Mouse (Mus musculus): Measurements from ENCODE around the gene Nupr1.

Gene Nupr1

DNA sequence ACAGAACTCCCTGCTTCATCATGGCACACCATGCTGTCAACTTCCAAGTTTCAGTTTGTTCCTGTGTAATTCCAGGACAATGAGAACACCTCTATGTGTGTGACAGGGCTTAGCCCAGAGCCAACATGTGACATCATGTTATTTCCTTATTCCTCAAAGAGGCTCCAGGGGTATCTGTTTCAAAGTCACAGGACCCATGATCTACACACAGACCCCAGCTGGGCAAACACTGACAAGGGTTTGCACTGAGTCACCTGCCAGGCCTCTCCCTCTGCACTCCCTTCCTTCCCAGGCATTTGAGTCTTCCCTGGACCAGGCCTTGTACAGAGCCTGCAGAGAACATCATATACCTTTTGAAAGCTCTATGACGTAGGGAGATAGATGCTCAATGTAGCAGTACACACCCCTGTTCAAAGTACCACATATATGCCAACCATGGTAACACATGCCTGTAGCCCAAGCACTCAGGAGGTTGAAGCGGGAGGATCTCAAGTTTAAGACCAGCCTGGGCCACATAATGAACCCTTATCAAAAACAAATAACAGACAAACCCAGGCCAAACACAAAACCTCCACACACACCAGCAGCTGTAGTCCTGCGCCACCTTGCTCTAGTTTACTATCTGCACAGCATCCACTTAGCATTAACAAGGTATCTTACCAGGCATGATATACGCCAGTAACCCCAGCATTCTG lies at the start of gene Nupr1:
Gene Nupr1 (minus strand): TSS at position 38 of the 695 bp plus-strand sequence.
- in situ Hi-C loops (cut with MboI, MseI) = no loop called here

GRCm38 (mm10) chr7:126679683-126680082 lies 49.0 kb upstream of the Nupr1 start:
- in situ Hi-C loops (cut with MboI, MseI) = no loop called here

- in situ Hi-C loops (cut with MboI, MseI) = no loop called here
Measured at GRCm38 (mm10) chr7:126678545-126679341, 48.1 kb upstream of the Nupr1 start.

DNA sequence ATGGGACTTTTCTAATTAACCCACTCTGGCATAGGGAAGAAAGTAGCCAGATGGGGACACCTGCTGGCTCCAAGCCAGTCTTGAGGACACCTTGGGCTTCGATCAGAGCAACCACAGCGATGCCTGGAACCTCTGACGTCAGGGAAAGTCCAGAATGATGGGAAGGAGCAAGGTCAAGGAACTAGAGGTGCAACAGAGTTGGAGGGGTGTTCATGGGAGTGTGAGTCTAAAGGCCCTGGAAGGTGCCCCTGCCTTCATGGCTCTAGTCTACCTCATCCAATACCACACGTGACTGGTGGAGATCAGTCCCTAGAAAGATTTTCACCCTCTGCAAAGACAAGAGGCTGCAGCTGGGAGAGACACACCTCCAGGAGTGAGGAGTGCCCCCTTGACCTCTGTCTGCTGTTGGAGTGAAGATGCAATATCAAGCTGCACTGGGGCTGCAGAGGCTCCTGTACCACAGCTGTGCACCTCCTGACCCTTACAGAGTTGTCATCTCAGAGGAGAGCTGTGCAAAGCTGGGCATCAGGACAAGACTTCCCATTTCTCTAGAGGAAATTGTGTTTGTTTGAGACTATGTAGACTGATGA lies 46.1 kb upstream of the Nupr1 start:
- in situ Hi-C loops (cut with MboI, MseI) = no loop called here

DNA sequence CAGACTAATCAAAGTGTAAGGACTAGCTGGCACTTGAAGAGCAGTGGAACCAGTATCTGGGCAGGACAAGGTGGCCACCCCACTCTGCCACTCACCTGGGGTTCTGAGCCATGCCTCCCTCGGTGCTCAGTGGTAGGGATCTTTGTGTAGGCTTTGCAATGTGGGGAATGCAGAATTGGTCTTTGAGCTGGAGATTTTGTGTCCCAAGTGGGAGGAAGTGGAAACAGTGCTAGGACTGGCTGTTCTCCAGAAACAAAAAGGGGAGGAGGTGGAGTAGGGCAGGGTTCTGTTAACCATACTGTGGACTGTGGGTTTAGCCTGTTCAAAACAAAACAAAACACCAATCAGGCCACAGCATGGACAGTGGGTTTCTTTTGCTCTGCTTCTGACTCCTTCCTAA lies 45.5 kb upstream of the Nupr1 start, which contains the start of gene Sult1a1:
Gene Sult1a1 (minus strand): TSS at position 226 of the 400 bp plus-strand sequence.
- in situ Hi-C loops (cut with MboI, MseI) = no loop called here

GRCm38 (mm10) chr7:126675104-126675503 lies 44.4 kb upstream of the Nupr1 start:
- in situ Hi-C loops (cut with MboI, MseI) = no loop called here

- in situ Hi-C loops (cut with MboI, MseI) = no loop called here
Measured at GRCm38 (mm10) chr7:126672111-126672510, 41.5 kb upstream of the Nupr1 start.

GRCm38 (mm10) chr7:126670152-126670551 lies 39.5 kb upstream of the Nupr1 start:
- in situ Hi-C loops (cut with MboI, MseI) = no loop called here

DNA sequence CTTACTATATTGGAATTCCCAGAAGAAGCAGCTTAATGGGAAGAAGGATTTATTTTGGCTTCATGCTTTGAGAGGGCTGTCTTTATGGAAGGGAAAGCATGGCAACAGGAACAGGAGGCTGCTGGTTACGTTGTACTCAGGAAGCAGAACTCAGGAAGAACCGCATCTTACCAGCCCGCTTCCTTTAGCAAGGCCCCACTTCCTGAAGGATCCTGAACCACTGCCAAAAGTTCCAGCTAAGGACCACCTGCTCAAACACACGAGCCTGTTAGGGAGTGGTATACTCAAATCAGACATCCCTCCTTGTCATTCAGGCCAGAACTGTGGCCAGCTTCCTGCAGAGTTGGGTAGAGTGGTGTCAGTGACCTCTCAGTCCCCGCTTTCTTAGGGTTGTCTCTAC lies 37.8 kb upstream of the Nupr1 start:
- in situ Hi-C loops (cut with MboI, MseI) = no loop called here

DNA sequence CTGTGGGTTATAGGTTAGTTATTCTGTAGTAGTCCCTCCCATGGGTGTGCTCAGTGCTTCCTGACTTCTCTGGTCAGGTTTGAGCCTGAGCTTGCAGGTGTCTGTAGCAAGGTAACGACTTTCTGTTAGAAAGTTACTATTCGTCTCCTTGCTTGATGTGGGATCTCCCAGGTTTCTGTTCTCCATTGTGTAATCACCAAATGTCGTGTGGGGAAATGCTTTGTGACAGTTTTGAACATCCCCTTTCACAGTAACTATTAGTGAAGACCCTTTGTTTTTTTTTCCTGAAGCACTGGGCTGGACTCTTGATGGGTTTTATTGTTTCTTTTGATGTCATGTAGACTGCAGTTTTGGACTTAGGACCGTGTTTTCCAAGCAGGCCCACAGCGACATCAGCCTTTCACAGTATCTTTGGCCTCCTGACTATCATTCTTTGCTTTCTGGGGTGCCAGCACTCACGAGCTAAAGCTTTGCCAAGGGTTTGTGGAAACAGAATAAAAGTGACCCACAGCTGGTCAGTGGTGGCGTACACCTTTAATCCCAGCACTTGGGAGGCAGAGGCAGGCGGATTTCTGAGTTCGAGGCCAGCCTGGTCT lies 36.9 kb upstream of the Nupr1 start:
- in situ Hi-C loops (cut with MboI, MseI) = no loop called here

DNA sequence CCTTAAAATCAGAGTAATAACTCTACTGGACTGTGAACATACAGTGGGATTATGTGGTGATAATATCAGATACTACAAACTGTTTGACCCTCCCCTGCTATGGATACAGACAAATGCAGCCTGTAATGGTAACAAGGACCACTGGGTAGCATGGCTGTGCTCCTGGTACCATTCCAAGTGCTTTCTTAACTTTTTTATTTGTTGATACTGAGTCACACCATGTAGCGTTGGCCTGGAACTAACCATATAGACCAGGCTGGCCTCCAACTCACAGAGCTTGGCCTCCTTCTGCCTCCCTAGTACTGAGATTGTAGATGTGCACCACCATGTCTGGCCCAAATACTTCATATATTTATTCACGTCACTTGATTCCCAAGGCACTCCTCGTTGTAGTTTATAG lies 34.6 kb upstream of the Nupr1 start:
- in situ Hi-C loops (cut with MboI, MseI) = no loop called here

- in situ Hi-C loops (cut with MboI, MseI) = no loop called here
Measured at GRCm38 (mm10) chr7:126663646-126664045, 33.0 kb upstream of the Nupr1 start.

GRCm38 (mm10) chr7:126659771-126660170 lies 29.1 kb upstream of the Nupr1 start:
- in situ Hi-C loops (cut with MboI, MseI) = no loop called here

DNA sequence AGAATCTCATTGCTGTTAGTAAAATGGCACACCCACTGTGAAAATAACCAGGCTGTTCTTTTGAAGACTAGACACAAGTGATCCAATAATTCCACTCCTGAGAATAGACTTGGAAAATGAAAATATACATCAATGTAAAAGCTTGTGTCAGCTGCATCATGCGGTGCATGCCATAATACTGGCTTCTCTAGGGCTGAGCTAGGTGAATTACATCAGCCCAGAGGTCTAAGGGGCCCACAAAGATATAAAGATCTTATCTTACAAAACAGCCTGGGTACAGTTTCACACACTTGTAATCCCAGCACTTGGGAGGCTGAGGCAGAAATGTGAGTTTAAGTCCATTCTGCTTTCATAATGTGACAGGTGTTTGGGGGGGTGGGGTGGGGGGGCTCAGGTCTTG lies 26.9 kb upstream of the Nupr1 start:
- in situ Hi-C loops (cut with MboI, MseI) = no loop called here

DNA sequence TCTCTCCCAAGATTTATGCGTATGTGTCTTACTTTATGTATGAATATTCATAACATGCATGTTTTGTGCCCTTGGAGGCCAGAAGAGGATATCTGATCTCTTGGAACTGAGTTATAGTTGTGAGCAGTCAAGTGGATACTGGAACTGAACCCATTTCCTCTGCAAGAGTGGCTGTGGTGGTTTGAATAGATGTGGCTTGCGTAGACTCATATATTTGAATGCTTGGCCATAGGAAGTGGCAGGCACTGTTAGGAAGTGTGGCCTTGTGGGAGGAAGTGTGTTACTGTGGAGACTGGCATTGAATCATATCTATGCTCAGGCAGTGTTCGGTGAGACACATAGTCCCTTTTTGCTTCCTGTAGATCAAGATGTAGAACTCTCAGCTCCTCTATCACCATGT lies 25.0 kb upstream of the Nupr1 start:
- in situ Hi-C loops (cut with MboI, MseI) = no loop called here

GRCm38 (mm10) chr7:126653991-126654390 lies 23.3 kb upstream of the Nupr1 start:
- in situ Hi-C loops (cut with MboI, MseI) = no loop called here

DNA sequence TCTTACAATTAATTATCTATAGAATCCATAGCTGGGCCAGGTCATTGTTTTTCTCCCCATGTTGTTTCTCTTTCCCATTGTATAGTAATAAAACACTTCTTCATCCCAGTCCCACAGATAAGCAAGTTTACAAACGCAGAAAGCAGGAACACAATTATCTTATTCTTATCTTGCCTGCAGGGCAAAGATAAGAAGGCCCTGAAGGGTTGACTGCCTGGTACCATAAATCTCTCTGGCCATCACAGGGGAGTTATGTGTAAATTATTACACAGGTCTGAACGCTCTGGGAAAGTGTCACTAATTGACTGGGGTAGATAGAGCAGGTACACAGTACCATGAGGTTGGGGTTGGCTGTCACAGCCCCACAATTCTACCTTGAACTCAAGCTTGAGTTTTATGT lies 20.2 kb upstream of the Nupr1 start:
- in situ Hi-C loops (cut with MboI, MseI) = no loop called here

GRCm38 (mm10) chr7:126649231-126650051 lies 18.8 kb upstream of the Nupr1 start, which contains the start of gene Sgf29:
TSS of gene Sgf29 (plus strand) at chr7:126649309.
- in situ Hi-C loops (cut with MboI, MseI) = no loop called here

DNA sequence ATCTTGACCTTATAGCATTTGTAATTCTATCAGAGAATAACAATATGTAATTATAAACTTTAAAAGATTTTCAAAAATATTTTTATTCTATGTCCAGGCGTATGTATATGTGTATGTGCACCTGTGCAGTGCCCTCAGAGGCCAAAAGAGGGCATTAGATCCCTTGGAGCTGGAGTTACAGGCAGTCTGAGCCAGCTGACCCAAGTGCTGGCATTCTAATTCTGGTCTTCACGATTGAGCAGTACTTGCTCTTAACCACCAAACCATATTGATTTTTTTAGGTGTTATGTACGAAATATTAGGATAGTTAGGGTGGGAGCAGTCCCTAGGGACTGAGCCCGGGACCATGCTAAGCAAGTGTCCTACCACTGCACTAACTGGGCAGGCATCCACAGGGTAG lies 17.8 kb upstream of the Nupr1 start:
- in situ Hi-C loops (cut with MboI, MseI) = no loop called here

GRCm38 (mm10) chr7:126645708-126646107 lies 15.0 kb upstream of the Nupr1 start:
- in situ Hi-C loops (cut with MboI, MseI) = no loop called here

DNA sequence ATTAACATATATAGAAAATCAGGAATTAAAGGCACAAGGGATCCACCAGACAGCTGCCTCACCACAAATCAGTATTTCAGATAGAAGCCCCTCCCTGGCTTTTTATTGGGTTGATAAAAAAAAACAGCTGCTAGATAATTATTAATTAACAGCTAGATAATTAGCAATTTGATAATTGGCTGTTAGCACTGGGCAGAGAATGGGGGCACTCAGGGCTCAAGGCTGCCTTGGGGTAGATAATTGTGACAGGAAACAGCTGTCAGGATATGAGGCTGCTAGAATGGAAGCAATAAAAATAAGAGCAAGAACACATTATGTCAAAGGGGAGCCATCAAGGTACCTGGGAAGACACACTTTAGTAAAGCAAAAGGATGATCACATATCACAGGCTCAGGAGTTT lies 14.3 kb upstream of the Nupr1 start:
- in situ Hi-C loops (cut with MboI, MseI) = loop anchor here (5.0 kb wide), 1 partner anchor 42 kb away; no protein-coding TSS in a partner anchor

Measured in T-helper 1 cell (primary cell).